Mouse (Mus musculus): ENCODE measurements at regions not wholly inside any gene's neighbourhood (a gene's known extent, or its start where the extent isn't known, plus 50 kb on each side); places are given as distances from the start of the nearest gene placed in this dataset.

DNA sequence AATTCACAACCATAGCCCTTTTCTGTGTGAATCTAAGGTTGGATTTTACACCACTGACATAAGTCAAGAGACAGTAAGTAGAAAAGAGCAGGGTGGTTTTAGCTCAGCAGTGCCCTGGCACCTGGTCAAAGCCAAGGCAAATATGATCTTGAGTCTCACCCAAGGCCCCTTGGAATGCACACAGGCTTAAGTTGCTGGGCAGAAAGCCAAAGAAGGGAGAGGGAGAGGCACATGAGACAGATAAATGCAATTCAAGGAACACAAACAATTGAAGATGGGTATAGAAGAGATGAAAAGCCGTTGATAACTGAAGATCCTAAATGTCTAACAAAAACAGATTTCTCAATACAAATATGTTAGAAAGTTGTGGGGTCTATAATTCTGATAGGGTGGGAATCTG is 335.1 kb upstream of the Pik3r1 start:
- TF ChIP-seq CTCF (IDR thresholded peaks at IDR 0.05) (no peak), EP300 (IDR thresholded peaks at IDR 0.05) (no peak)
